Mouse (Mus musculus) induced T-regulatory cell, adult 2 months (primary cell): Measurements from ENCODE around the gene Slc26a8.

ENCODE experiments used
- DNase-seq: peaks from one replicate; pipeline ENCODE4 v3.0.0-alpha.2; 2012; ENCODE audit warnings: low read depth

The Slc26a8 gene

GRCm38 (mm10) chr17:28591476-28591875, 98.6 kb downstream of the Slc26a8 start:
- DNase-seq: no peak

- no peak for DNase-seq
These were observed 99.4 kb downstream of the Slc26a8 start for GRCm38 (mm10) chr17:28590596-28590995.

GRCm38 (mm10) chr17:28588591-28588990, 101.4 kb downstream of the Slc26a8 start:
- DNase-seq: peak; percentile 61
